Mouse (Mus musculus) myocyte (in vitro differentiated cells): ENCODE results near the gene Grm8. TPM values are rescaled to one million over a fixed set of nuclear protein-coding genes. Genes with fewer than 3 reads are reported as not detected.
"Not testable (repeated sequence)": the region's sequence is repeated elsewhere in the genome, so short reads cannot be mapped to it uniquely, and the experiment has no call there.

Experiments
- H3K27me3 ChIP-seq: one replicate; pipeline ENCODE4 v1.6.1; 2011; ENCODE audit not compliant: control insufficient read depth, insufficient read depth, insufficient read length
- H3K36me3 ChIP-seq: one replicate; pipeline ENCODE4 v1.6.1; 2011; ENCODE audit not compliant: control insufficient read depth, insufficient read depth
- H3K4me2 ChIP-seq: one replicate; pipeline ENCODE4 v1.6.1; 2011; ENCODE audit warnings: low read depth, control low read depth
- H3K4me3 ChIP-seq: one replicate; pipeline ENCODE4 v1.5.1; 2011; ENCODE audit warnings: mild to moderate bottlenecking, control low read depth, moderate library complexity
- H3K79me2 ChIP-seq: one replicate; pipeline ENCODE4 v1.6.1; 2011; ENCODE audit not compliant: control insufficient read depth, insufficient read depth
- H3ac ChIP-seq: one replicate; pipeline ENCODE4 v1.6.1; 2011; ENCODE audit not compliant: control insufficient read depth, insufficient read length
- CEBPB ChIP-seq: IDR thresholded peaks from 2 replicates; pipeline ENCODE4 v1.6.1; 2011; ENCODE audit warnings: mild to moderate bottlenecking, moderate library complexity; ENCODE audit not compliant: poor library complexity, insufficient read depth, severe bottlenecking
- E2F4 ChIP-seq: IDR thresholded peaks from one replicate; pipeline ENCODE4 v1.6.1; 2011; ENCODE audit warnings: mild to moderate bottlenecking, control low read depth, moderate library complexity; ENCODE audit not compliant: insufficient read depth
- MAX ChIP-seq: IDR thresholded peaks from one replicate; pipeline ENCODE4 v1.6.1; 2011; ENCODE audit warnings: low read depth, mild to moderate bottlenecking, control low read depth
- MYOD1 ChIP-seq, 3 experiments: IDR thresholded peaks; one replicate each; pipeline ENCODE4 v1.6.1; 2011; ENCODE audit warnings: control low read depth in 2 of 3, low read depth in 2 of 3, mild to moderate bottlenecking in 2 of 3, moderate library complexity in 1 of 3; ENCODE audit not compliant: insufficient read length in 2 of 3, control insufficient read depth in 1 of 3
- MYOG ChIP-seq, 3 experiments: IDR thresholded peaks; one replicate each; pipeline ENCODE4 v1.6.1; 2011; ENCODE audit warnings: control low read depth in 2 of 3, low read depth in 2 of 3, mild to moderate bottlenecking in 2 of 3; ENCODE audit not compliant: insufficient read length in 2 of 3, control insufficient read depth in 1 of 3, insufficient read depth in 1 of 3
- POLR2A ChIP-seq: IDR thresholded peaks from one replicate; pipeline ENCODE4 v1.6.1; 2011; ENCODE audit warnings: low read depth, mild to moderate bottlenecking, control low read depth, moderate library complexity; ENCODE audit not compliant: insufficient read length
- POLR2AphosphoS2 ChIP-seq: IDR thresholded peaks from one replicate; pipeline ENCODE4 v1.6.1; 2011; ENCODE audit warnings: low read depth, control low read depth; ENCODE audit not compliant: insufficient read length
- REST ChIP-seq: IDR thresholded peaks from one replicate; pipeline ENCODE4 v1.6.1; 2011; ENCODE audit warnings: mild to moderate bottlenecking, control low read depth, moderate library complexity; ENCODE audit not compliant: insufficient read depth, insufficient read length
- SRF ChIP-seq: IDR thresholded peaks from one replicate; pipeline ENCODE4 v1.6.1; 2011; ENCODE audit warnings: low read depth; ENCODE audit not compliant: control insufficient read depth, insufficient read length
- TCF12 ChIP-seq: IDR thresholded peaks from one replicate; pipeline ENCODE4 v1.6.1; 2011; ENCODE audit warnings: mild to moderate bottlenecking, control low read depth; ENCODE audit not compliant: poor library complexity, insufficient read depth, severe bottlenecking
- TCF3 ChIP-seq: IDR thresholded peaks from one replicate; pipeline ENCODE4 v1.6.1; 2011; ENCODE audit warnings: low read depth, control low read depth; ENCODE audit not compliant: insufficient read length
- USF1 ChIP-seq: IDR thresholded peaks from one replicate; pipeline ENCODE4 v1.6.1; 2011; ENCODE audit warnings: low read depth, mild to moderate bottlenecking, control low read depth, moderate library complexity
- polyA plus RNA-seq: library from polyadenylated mRNA; unstranded; fragments of >200 nt; fragmentation: generic; extraction: Trizol; gene quantifications from one replicate; pipeline ENCODE4 v1.2.1, GENCODE M21; 2012; ENCODE audit warnings: missing spikeins

Gene Grm8
- polyA plus RNA-seq, 1 experiment: not detected

GRCm38 (mm10) chr6:27887922-27888321 lies 247.1 kb downstream of the Grm8 start:
- no peaks in the 10 kb centered on the region for H3K79me2 ChIP-seq
- H3ac ChIP-seq: no peak overlapping the region
- no peaks in the 10 kb centered on the region for H3K36me3 ChIP-seq
- no peaks in the 10 kb centered on the region for H3K27me3 ChIP-seq
- TF ChIP-seq USF1: no peak
- no peak for TF ChIP-seq TCF3
- TF ChIP-seq MAX: no peak
- no peak for TF ChIP-seq MYOG (IDR thresholded peaks at IDR 0.05; ENCODE audit: control insufficient read depth in 1 of 3, insufficient read depth in 1 of 3, insufficient read length in 2 of 3, low read depth in 2 of 3)
- no peak for TF ChIP-seq TCF12
- no peak for TF ChIP-seq MYOD1 (IDR thresholded peaks at IDR 0.05; ENCODE audit: control insufficient read depth in 1 of 3, insufficient read length in 2 of 3, low read depth in 2 of 3)
- no peak for TF ChIP-seq REST
- TF ChIP-seq POLR2A: no peak
- no peak for TF ChIP-seq CEBPB
- TF ChIP-seq E2F4: no peak
- TF ChIP-seq SRF: no peak
- no peak for TF ChIP-seq POLR2AphosphoS2
- no peak overlapping the region for H3K4me2 ChIP-seq
- no peak overlapping the region for H3K4me3 ChIP-seq

GRCm38 (mm10) chr6:27885786-27886185 lies 249.2 kb downstream of the Grm8 start:
- Histone ChIP-seq H3K4me3 (no peak overlapping the region), H3K27me3 (no peaks in the 10 kb centered on the region), H3K4me2 (no peak overlapping the region), H3K36me3 (no peaks in the 10 kb centered on the region), H3ac (no peak overlapping the region), H3K79me2 (no peaks in the 10 kb centered on the region)
- TF ChIP-seq E2F4: no peak
- no peak for TF ChIP-seq REST
- TF ChIP-seq MYOD1 (IDR thresholded peaks at IDR 0.05; ENCODE audit: control insufficient read depth in 1 of 3, insufficient read length in 2 of 3, low read depth in 2 of 3): no peak

GRCm38 (mm10) chr6:27849644-27850043 lies 285.3 kb downstream of the Grm8 start:
- Histone ChIP-seq H3K4me2 (no peak overlapping the region), H3K4me3 (no peak overlapping the region), H3K79me2 (no peaks in the 10 kb centered on the region), H3K27me3 (no peaks in the 10 kb centered on the region), H3K36me3 (no peaks in the 10 kb centered on the region), H3ac (no peak overlapping the region)
- TF ChIP-seq CEBPB: no peak
- TF ChIP-seq MYOG (IDR thresholded peaks at IDR 0.05; ENCODE audit: control insufficient read depth in 1 of 3, insufficient read depth in 1 of 3, insufficient read length in 2 of 3, low read depth in 2 of 3): no peak
- no peak for TF ChIP-seq TCF3
- TF ChIP-seq TCF12: no peak
- no peak for TF ChIP-seq MYOD1 (IDR thresholded peaks at IDR 0.05; ENCODE audit: control insufficient read depth in 1 of 3, insufficient read length in 2 of 3, low read depth in 2 of 3)
- no peak for TF ChIP-seq REST
- TF ChIP-seq POLR2AphosphoS2: no peak

- Histone ChIP-seq H3K36me3 (no peaks in the 10 kb centered on the region), H3K27me3 (no peaks in the 10 kb centered on the region), H3K79me2 (no peaks in the 10 kb centered on the region), H3K4me3 (no peak overlapping the region), H3K4me2 (no peak overlapping the region), H3ac (no peak overlapping the region)
- TF ChIP-seq TCF12 (no peak), USF1 (no peak), POLR2AphosphoS2 (no peak), CEBPB (no peak), MAX (no peak), SRF (no peak), TCF3 (no peak), E2F4 (no peak), MYOD1 (IDR thresholded peaks at IDR 0.05; ENCODE audit: control insufficient read depth in 1 of 3, insufficient read length in 2 of 3, low read depth in 2 of 3) (no peak), POLR2A (no peak), MYOG (IDR thresholded peaks at IDR 0.05; ENCODE audit: control insufficient read depth in 1 of 3, insufficient read depth in 1 of 3, insufficient read length in 2 of 3, low read depth in 2 of 3) (no peak), REST (no peak)
Observed at GRCm38 (mm10) chr6:27836159-27836558, 298.8 kb downstream of the Grm8 start.

GRCm38 (mm10) chr6:27819735-27820134 lies 315.2 kb downstream of the Grm8 start:
- H3K36me3 ChIP-seq, H3K27me3 ChIP-seq, H3K79me2 ChIP-seq, H3K4me2 ChIP-seq, H3ac ChIP-seq, H3K4me3 ChIP-seq: not testable (repeated sequence)

- H3K36me3 ChIP-seq: no peaks in the 10 kb centered on the region
- no peaks in the 10 kb centered on the region for H3K27me3 ChIP-seq
- no peak overlapping the region for H3ac ChIP-seq
- no peak overlapping the region for H3K4me3 ChIP-seq
- no peak overlapping the region for H3K4me2 ChIP-seq
- TF ChIP-seq POLR2A: no peak
- H3K79me2 ChIP-seq: no peaks in the 10 kb centered on the region
Observed at GRCm38 (mm10) chr6:27812789-27813188, 322.2 kb downstream of the Grm8 start.
